Mouse (Mus musculus) liver, embryonic 13.5 days (tissue): Measurements from ENCODE around the gene Slc25a35. TPM values are rescaled to one million over a fixed set of nuclear protein-coding genes. Genes with fewer than 3 reads are reported as not detected.
"Not testable (repeated sequence)": the region's sequence is repeated elsewhere in the genome, so short reads cannot be mapped to it uniquely, and the experiment has no call there.

Experiments
- ATAC-seq: fragments of 200-750 bp; cut with Nextera tagmentation; 2 replicates; pipeline ENCODE4 v1.8.0; 2017; ENCODE audit warnings: low read depth, mild to moderate bottlenecking, moderate number of reproducible peaks, moderate library complexity
- DNase-seq: peaks from one replicate; pipeline ENCODE4 v3.0.0; 2022
- H3K27ac ChIP-seq: fragments of 300-500 bp; sonication (generic); 2 replicates; pipeline ENCODE4 v1.5.1; 2015; ENCODE audit warnings: moderate library complexity, mild to moderate bottlenecking, inconsistent platforms
- H3K27me3 ChIP-seq: fragments of 300-500 bp; sonication (generic); 2 replicates; pipeline ENCODE4 v1.6.1; 2015; ENCODE audit warnings: mild to moderate bottlenecking, inconsistent platforms
- H3K36me3 ChIP-seq: fragments of 300-500 bp; sonication (generic); 2 replicates; pipeline ENCODE4 v1.6.1; 2015; ENCODE audit warnings: mild to moderate bottlenecking, inconsistent platforms
- H3K4me1 ChIP-seq: fragments of 300-500 bp; sonication (generic); replicated peaks from 2 replicates; pipeline ENCODE4 v1.6.1; 2015; ENCODE audit warnings: inconsistent platforms
- H3K4me2 ChIP-seq: fragments of 300-500 bp; sonication (generic); 2 replicates; pipeline ENCODE4 v1.6.1; 2015; ENCODE audit warnings: inconsistent platforms, mild to moderate bottlenecking, moderate library complexity
- H3K4me3 ChIP-seq: fragments of 300-500 bp; sonication (generic); replicated peaks from 2 replicates; pipeline ENCODE4 v1.5.1; 2015; ENCODE audit warnings: mild to moderate bottlenecking, inconsistent platforms
- H3K9ac ChIP-seq: fragments of 300-500 bp; sonication (generic); 2 replicates; pipeline ENCODE4 v1.6.1; 2015; ENCODE audit warnings: mild to moderate bottlenecking, inconsistent platforms
- H3K9me3 ChIP-seq: fragments of 300-500 bp; sonication (generic); replicated peaks from 2 replicates; pipeline ENCODE4 v1.6.1; 2016; ENCODE audit warnings: inconsistent platforms
- WGBS: fragments of 180-500 bp; shearing (Covaris S2); methylation state at CpG from one replicate; pipeline ENCODE4 v1.1.7; 2015; ENCODE audit not compliant: insufficient replicate concordance; 5-methylcytosine and 5-hydroxymethylcytosine counted together
- polyA plus RNA-seq: library from polyadenylated mRNA; unstranded; fragments of >200 nt; fragmentation: Nextera tagmentation; extraction: Ambion mirVana; gene quantifications from 2 replicates; pipeline ENCODE4 v1.2.1, GENCODE M21; 2015

Gene Slc25a35
- polyA plus RNA-seq = 0.47 and 0.57 TPM in 2 replicates

- peak within 1 kb of the TSS; percentile 95 for H3K4me2 ChIP-seq
- ATAC-seq (peak; percentile 97), DNase-seq (peak; percentile 88)
- H3K36me3 ChIP-seq = no peaks in the 10 kb centered on the region
- peak within 1 kb of the TSS; percentile 67 for H3K9ac ChIP-seq
- H3K9me3 ChIP-seq = no peaks in the 10 kb centered on the region
- H3K27me3 ChIP-seq = no peaks in the 10 kb centered on the region
- 2% methylated on average over 50 of the region's 50 CpGs for WGBS
- H3K4me1 ChIP-seq = peaks cover 36% of the 10 kb centered on the region
- H3K27ac ChIP-seq = peak within 1 kb of the TSS; percentile 81
- H3K4me3 ChIP-seq = peak within 1 kb of the TSS; percentile 68
Measured at GRCm38 (mm10) chr11:68967337-68968282, at the start of gene Slc25a35. Slc25a35 (plus strand) TSS chr11:68968131.

DNA sequence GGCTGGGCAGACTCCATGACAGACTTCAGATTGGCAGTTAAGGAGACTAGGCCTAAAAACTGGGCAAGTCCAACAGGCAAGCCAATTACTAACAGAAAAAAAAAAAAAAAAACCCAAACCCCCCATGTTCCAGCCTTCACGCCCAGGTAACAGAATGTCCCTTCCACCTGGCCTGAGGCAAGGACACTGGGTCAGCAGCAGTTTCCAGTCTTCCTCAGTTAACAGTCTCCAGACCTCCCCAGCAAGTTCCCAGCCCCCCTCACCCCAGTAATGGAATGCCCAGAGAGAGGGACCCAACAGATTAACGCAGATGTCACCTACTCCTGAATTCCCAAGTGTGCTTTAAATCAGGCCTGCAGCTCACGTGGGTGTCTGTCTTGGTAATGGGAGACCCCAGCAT lies 44.7 kb upstream of the Slc25a35 start:
- WGBS = 59% methylated on average over 3 of the region's 3 CpGs
- H3K9me3 ChIP-seq = no peaks in the 10 kb centered on the region
- no peak overlapping the region for H3K9ac ChIP-seq
- DNase-seq (no peak), ATAC-seq (no peak)
- no peak overlapping the region for H3K4me2 ChIP-seq
- no peak overlapping the region for H3K4me3 ChIP-seq
- no peaks in the 10 kb centered on the region for H3K36me3 ChIP-seq
- H3K27me3 ChIP-seq = peaks cover 9% of the 10 kb centered on the region; the same call in 1 of the 2 replicates
- no peak overlapping the region for H3K27ac ChIP-seq
- peaks cover 4% of the 10 kb centered on the region for H3K4me1 ChIP-seq

DNA sequence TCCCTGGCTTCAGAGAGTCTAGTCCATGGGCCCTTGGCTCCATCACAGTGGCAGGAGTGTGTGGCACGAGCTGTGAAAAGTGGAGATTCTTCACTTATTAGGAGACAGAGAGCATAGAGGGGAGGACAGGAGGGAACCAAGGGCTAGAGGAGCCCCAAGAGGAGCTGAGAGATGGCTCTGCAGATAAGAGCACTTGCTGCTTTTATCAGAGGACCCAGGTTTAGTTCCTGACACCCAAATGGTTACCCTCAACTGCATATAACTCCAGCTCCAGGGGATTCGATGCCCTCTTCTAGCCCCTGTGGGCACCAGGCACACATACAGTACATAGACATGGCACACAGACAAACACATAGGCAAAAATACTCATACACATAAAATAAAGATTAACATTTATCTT lies 43.2 kb upstream of the Slc25a35 start:
- Histone ChIP-seq H3K4me3 (no peak overlapping the region), H3K9ac (no peak overlapping the region), H3K27ac (no peak overlapping the region), H3K9me3 (no peaks in the 10 kb centered on the region), H3K36me3 (no peaks in the 10 kb centered on the region), H3K27me3 (peaks cover 9% of the 10 kb centered on the region; the same call in 1 of the 2 replicates), H3K4me2 (no peak overlapping the region), H3K4me1 (peaks cover 4% of the 10 kb centered on the region)
- WGBS = 49% methylated on average over 2 of the region's 2 CpGs
- no peak for ATAC-seq
- DNase-seq = no peak

DNA sequence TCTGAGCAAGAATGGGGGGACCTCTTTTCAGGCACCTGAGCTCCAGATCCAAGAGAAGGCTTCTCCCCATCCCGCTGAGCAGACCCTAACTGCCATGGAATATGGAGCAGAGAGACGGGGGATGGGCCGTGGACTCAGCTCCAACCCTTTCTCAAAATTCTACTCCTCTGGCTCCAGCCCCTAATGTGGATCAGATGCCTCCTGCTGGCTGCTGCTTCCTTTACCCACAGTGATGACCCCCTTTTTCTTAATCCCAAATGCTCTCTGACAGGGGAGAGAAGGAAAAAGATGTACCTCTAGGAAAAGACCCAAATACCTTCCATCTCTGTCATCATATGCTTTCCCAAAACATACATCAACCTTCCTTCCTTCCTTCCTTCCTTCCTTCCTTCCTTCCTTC lies 41.0 kb upstream of the Slc25a35 start, which contains the start of gene Odf4:
Odf4 (minus strand) TSS at position 101 of the 400 bp plus-strand sequence.
- 71% methylated on average over 3 of the region's 3 CpGs for WGBS
- no peak within 1 kb of the TSS for H3K4me3 ChIP-seq
- peaks cover 9% of the 10 kb centered on the region; the same call in 1 of the 2 replicates for H3K27me3 ChIP-seq
- H3K27ac ChIP-seq = no peak within 1 kb of the TSS
- H3K9me3 ChIP-seq = no peaks in the 10 kb centered on the region
- ATAC-seq (no peak), DNase-seq (no peak)
- H3K9ac ChIP-seq = no peak within 1 kb of the TSS
- H3K4me1 ChIP-seq = peaks cover 4% of the 10 kb centered on the region
- H3K4me2 ChIP-seq = no peak within 1 kb of the TSS
- H3K36me3 ChIP-seq = no peaks in the 10 kb centered on the region

GRCm38 (mm10) chr11:68929947-68930346 lies 38.0 kb upstream of the Slc25a35 start:
- ATAC-seq = no peak
- 0 out of 2 replicates have a peak, but pooled peaks cover 3% of the 10 kb centered on the region for H3K27me3 ChIP-seq
- H3K4me3 ChIP-seq = no peak overlapping the region
- no peak overlapping the region for H3K9ac ChIP-seq
- no peak overlapping the region for H3K27ac ChIP-seq
- no peak for DNase-seq
- no peaks in the 10 kb centered on the region for H3K9me3 ChIP-seq
- no peaks in the 10 kb centered on the region for H3K36me3 ChIP-seq
- no peak overlapping the region for H3K4me2 ChIP-seq
- no peaks in the 10 kb centered on the region for H3K4me1 ChIP-seq
- WGBS = 65% methylated on average over 6 of the region's 6 CpGs

GRCm38 (mm10) chr11:68933885-68934507 lies 33.9 kb upstream of the Slc25a35 start:
- WGBS = 71% methylated on average over 5 of the region's 5 CpGs
- H3K4me1 ChIP-seq = 0 out of 2 replicates have a peak, but pooled peaks cover under 1% of the 10 kb centered on the region
- ATAC-seq (no peak), DNase-seq (no peak)
- H3K27ac ChIP-seq = no peak overlapping the region
- H3K9ac ChIP-seq = no peak overlapping the region
- 0 out of 2 replicates have a peak, but pooled peaks cover 3% of the 10 kb centered on the region for H3K27me3 ChIP-seq
- H3K9me3 ChIP-seq = no peaks in the 10 kb centered on the region
- no peak overlapping the region for H3K4me3 ChIP-seq
- no peak overlapping the region for H3K4me2 ChIP-seq
- no peaks in the 10 kb centered on the region for H3K36me3 ChIP-seq

DNA sequence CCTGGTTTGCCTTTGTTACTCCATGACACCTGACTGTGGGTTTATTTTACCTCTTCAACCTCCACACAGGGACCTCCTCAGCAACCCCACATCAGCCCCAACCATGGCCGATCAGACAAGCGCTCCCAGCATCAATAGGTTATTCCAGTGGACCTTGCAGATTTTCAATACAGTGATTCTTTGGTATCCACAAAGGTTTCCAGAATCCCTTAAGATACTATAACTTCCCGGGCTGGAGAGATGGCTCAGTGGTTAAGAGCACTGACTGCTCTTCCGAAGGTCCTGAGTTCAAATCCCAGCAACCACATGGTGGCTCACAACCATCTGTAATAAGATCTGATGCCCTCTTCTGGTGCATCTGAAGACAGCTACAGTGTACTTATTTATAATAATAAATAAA lies 31.0 kb upstream of the Slc25a35 start:
- not testable (repeated sequence) for H3K36me3 ChIP-seq, H3K27me3 ChIP-seq, H3K9ac ChIP-seq, H3K4me2 ChIP-seq, H3K27ac ChIP-seq, DNase-seq, H3K9me3 ChIP-seq, H3K4me3 ChIP-seq, ATAC-seq
- peaks cover 12% of the 10 kb centered on the region; the same call in 1 of the 2 replicates for H3K4me1 ChIP-seq
- WGBS = 84% methylated on average over 4 of the region's 4 CpGs

- Histone ChIP-seq H3K4me3 (peak overlapping the region; percentile 50), H3K27me3 (no peaks in the 10 kb centered on the region), H3K9ac (peak overlapping the region; percentile 60), H3K27ac (no peak overlapping the region), H3K4me2 (peak overlapping the region; percentile 63), H3K4me1 (peaks cover 12% of the 10 kb centered on the region; the same call in 1 of the 2 replicates), H3K9me3 (no peaks in the 10 kb centered on the region), H3K36me3 (no peaks in the 10 kb centered on the region)
- ATAC-seq (peak; percentile 98), DNase-seq (peak; percentile 81)
- WGBS = 4% methylated on average over 16 of the region's 16 CpGs
Measured at GRCm38 (mm10) chr11:68939451-68940304, 28.3 kb upstream of the Slc25a35 start.

- H3K4me1 ChIP-seq = peaks cover 12% of the 10 kb centered on the region; the same call in 1 of the 2 replicates
- ATAC-seq = no peak
- peak overlapping the region; percentile 63 for H3K4me2 ChIP-seq
- no peak overlapping the region for H3K27ac ChIP-seq
- DNase-seq = no peak
- H3K9ac ChIP-seq = peak overlapping the region; percentile 60; the same call in 1 of the 2 replicates
- H3K9me3 ChIP-seq = no peaks in the 10 kb centered on the region
- WGBS = 58% methylated on average over 4 of the region's 4 CpGs
- peak overlapping the region; percentile 50 for H3K4me3 ChIP-seq
- no peaks in the 10 kb centered on the region for H3K36me3 ChIP-seq
- H3K27me3 ChIP-seq = no peaks in the 10 kb centered on the region
Measured at GRCm38 (mm10) chr11:68940516-68940915, 27.4 kb upstream of the Slc25a35 start.

GRCm38 (mm10) chr11:68942731-68943130 lies 25.2 kb upstream of the Slc25a35 start:
- H3K36me3 ChIP-seq = no peaks in the 10 kb centered on the region
- H3K27ac ChIP-seq = no peak overlapping the region
- H3K9ac ChIP-seq = no peak overlapping the region
- no peak overlapping the region for H3K4me3 ChIP-seq
- peaks cover 12% of the 10 kb centered on the region; the same call in 1 of the 2 replicates for H3K4me1 ChIP-seq
- H3K4me2 ChIP-seq = no peak overlapping the region
- DNase-seq = no peak
- 69% methylated on average over 8 of the region's 8 CpGs for WGBS
- H3K27me3 ChIP-seq = peaks cover 11% of the 10 kb centered on the region; the same call in 1 of the 2 replicates
- no peaks in the 10 kb centered on the region for H3K9me3 ChIP-seq
- ATAC-seq = no peak
